Mouse (Mus musculus) liver, adult 2 months (tissue): ENCODE results near the gene Fgfr2. TPM values are rescaled to one million over a fixed set of nuclear protein-coding genes. Genes with fewer than 3 reads are reported as not detected.
A peak's percentile ranks its signal among the peaks of the same experiment; 100 is the strongest.

Experiments used
- DNase-seq: peaks from one replicate; pipeline ENCODE4 v3.0.0-alpha.2; 2011; ENCODE audit warnings: low read depth, low spot score; ENCODE audit errors: extremely low read depth
- H3K27ac ChIP-seq: fragments of 200-500 bp; replicated peaks from 2 replicates; pipeline ENCODE4 v1.5.1; 2012; ENCODE audit warnings: low read depth, mild to moderate bottlenecking, control low read depth, inconsistent platforms, low read length; ENCODE audit not compliant: insufficient read depth
- H3K27me3 ChIP-seq: fragments of 200-500 bp; 2 replicates; pipeline ENCODE4 v1.6.1; 2012; ENCODE audit warnings: mild to moderate bottlenecking, moderate library complexity, low read length, inconsistent platforms; ENCODE audit not compliant: control insufficient read depth, insufficient read depth
- H3K36me3 ChIP-seq: fragments of 200-500 bp; 2 replicates; pipeline ENCODE4 v1.6.1; 2012; ENCODE audit warnings: low read length, inconsistent platforms; ENCODE audit not compliant: control insufficient read depth, insufficient read depth
- H3K4me1 ChIP-seq: fragments of 200-500 bp; 2 replicates; pipeline ENCODE4 v1.6.1; 2011; ENCODE audit warnings: low read length; ENCODE audit not compliant: control insufficient read depth, insufficient read depth
- H3K4me3 ChIP-seq: fragments of 200-500 bp; 2 replicates; pipeline ENCODE4 v1.5.1; 2011; ENCODE audit warnings: low read depth, mild to moderate bottlenecking, control low read depth, low read length, moderate library complexity; ENCODE audit not compliant: insufficient read depth
- H3K79me2 ChIP-seq: fragments of 200-500 bp; 2 replicates; pipeline ENCODE4 v1.6.1; 2012; ENCODE audit warnings: inconsistent platforms, mild to moderate bottlenecking, low read length, moderate library complexity; ENCODE audit not compliant: control insufficient read depth, insufficient read depth
- H3K9ac ChIP-seq: fragments of 200-500 bp; 2 replicates; pipeline ENCODE4 v1.6.1; 2012; ENCODE audit warnings: low read depth, mild to moderate bottlenecking, control low read depth, inconsistent platforms, low read length
- CTCF ChIP-seq: fragments of 200-500 bp; IDR thresholded peaks from 2 replicates; pipeline ENCODE4 v1.5.1; 2011; ENCODE audit warnings: low read depth, low read length, control low read depth
- POLR2A ChIP-seq: fragments of 200-500 bp; IDR thresholded peaks from 2 replicates; pipeline ENCODE4 v1.6.1; 2011; ENCODE audit warnings: low read length, control low read depth; ENCODE audit not compliant: insufficient read depth; ENCODE audit errors: extremely low read depth
- WGBS: fragments of 180-500 bp; shearing (Covaris S2); methylation state at CpG from one replicate; pipeline ENCODE4 v1.1.7; 2018; 5-methylcytosine and 5-hydroxymethylcytosine counted together
- polyA plus RNA-seq: library from polyadenylated mRNA; depleted of rRNA; stranded (reverse); fragments of >200 nt; gene quantifications from 2 replicates; pipeline ENCODE4 v1.2.3, GENCODE M21; 2012
- total RNA-seq: library from RNA; depleted of rRNA; stranded (reverse); fragments of >200 nt; gene quantifications from 2 replicates; pipeline ENCODE4 v1.2.3, GENCODE M21; 2014

Fgfr2 gene
- total and polyA plus RNA-seq, 2 experiments = 16.7 to 35.2 TPM

DNA sequence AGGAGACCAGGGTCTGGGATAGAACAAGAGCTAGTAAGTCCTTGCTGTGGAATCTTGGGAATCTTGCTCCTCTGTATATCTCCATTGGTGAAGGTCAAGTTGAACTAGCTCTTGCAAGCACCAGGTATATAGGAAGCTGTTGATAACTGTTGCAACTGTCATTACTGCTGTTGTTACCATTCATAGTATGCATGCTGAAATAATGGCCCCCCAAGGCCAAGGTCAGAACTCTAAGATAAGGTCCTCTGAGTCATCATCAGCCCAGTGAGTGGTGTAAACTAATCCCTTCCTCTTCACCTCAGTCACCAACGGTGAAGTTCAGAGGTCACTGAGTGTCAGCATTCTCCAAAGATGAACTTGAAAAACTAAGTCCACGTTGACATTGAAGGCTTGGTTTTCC is 710.6 kb downstream of the Fgfr2 start:
- no peaks in the 10 kb centered on the region for H3K4me1 ChIP-seq
- H3K79me2 ChIP-seq = no peaks in the 10 kb centered on the region
- no peak overlapping the region for H3K27ac ChIP-seq
- no peak for DNase-seq
- H3K4me3 ChIP-seq = no peak overlapping the region
- no peak for TF ChIP-seq CTCF
- TF ChIP-seq POLR2A = no peak
- WGBS = 31% methylated on average over 2 of the region's 2 CpGs
- H3K36me3 ChIP-seq = no peaks in the 10 kb centered on the region
- H3K27me3 ChIP-seq = no peaks in the 10 kb centered on the region
- no peak overlapping the region for H3K9ac ChIP-seq

DNA sequence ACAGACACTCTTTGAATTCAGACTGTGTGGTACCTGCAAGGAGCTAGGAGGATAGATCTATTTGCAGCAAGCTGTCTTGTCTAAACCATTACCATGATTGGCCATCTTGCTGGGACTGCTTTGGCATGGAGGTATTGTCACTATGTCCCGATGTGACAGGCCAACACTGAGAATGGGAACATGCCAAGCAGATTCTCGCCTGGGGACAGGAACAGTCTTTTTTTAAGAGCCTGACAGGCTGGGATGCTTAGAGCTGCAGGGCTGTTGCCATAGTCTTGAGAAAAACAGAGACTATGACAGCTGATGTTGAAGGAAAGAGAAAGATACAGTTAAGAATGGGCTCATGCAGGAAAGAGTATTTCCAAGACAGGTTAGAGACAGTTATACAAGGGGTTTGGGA is 711.4 kb downstream of the Fgfr2 start:
- Histone ChIP-seq H3K9ac (no peak overlapping the region), H3K27ac (no peak overlapping the region), H3K79me2 (no peaks in the 10 kb centered on the region), H3K27me3 (no peaks in the 10 kb centered on the region), H3K36me3 (no peaks in the 10 kb centered on the region), H3K4me3 (no peak overlapping the region), H3K4me1 (no peaks in the 10 kb centered on the region)
- 85% methylated on average over 2 of the region's 2 CpGs for WGBS
- TF ChIP-seq POLR2A (no peak), CTCF (no peak)
- DNase-seq = no peak

DNA sequence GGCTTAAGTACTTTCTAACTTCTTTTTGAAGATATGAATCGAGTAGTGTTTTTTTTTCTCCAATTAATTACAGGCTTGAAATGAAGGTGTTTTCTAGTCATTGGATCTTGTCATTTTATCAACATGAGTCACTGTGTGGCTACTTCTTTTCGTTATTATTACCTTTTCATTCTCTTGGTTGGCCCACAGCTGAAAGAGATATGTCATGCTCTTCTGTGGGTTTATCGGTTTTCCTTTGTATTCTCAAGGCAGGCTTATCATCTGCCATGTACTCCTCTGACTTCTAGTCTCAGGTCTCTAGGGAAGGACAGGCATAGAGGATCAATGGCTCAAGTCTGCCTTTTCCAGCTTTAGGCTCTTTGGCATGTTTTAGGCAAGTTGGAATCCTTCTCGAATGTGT is 712.2 kb downstream of the Fgfr2 start:
- no peak overlapping the region for H3K4me3 ChIP-seq
- no peaks in the 10 kb centered on the region for H3K4me1 ChIP-seq
- no peaks in the 10 kb centered on the region for H3K79me2 ChIP-seq
- 79% methylated on average over 4 of the region's 4 CpGs for WGBS
- no peak overlapping the region for H3K9ac ChIP-seq
- H3K27ac ChIP-seq = no peak overlapping the region
- H3K36me3 ChIP-seq = no peaks in the 10 kb centered on the region
- no peak for DNase-seq
- TF ChIP-seq CTCF (no peak), POLR2A (no peak)
- no peaks in the 10 kb centered on the region for H3K27me3 ChIP-seq

GRCm38 (mm10) chr7:132409890-132410289 is 713.3 kb downstream of the Fgfr2 start:
- Histone ChIP-seq H3K9ac (no peak overlapping the region), H3K27me3 (no peaks in the 10 kb centered on the region), H3K36me3 (no peaks in the 10 kb centered on the region), H3K79me2 (no peaks in the 10 kb centered on the region), H3K4me3 (no peak overlapping the region), H3K27ac (no peak overlapping the region), H3K4me1 (no peaks in the 10 kb centered on the region)
- TF ChIP-seq POLR2A = no peak
- 78% methylated on average over 3 of the region's 3 CpGs for WGBS
- no peak for DNase-seq

DNA sequence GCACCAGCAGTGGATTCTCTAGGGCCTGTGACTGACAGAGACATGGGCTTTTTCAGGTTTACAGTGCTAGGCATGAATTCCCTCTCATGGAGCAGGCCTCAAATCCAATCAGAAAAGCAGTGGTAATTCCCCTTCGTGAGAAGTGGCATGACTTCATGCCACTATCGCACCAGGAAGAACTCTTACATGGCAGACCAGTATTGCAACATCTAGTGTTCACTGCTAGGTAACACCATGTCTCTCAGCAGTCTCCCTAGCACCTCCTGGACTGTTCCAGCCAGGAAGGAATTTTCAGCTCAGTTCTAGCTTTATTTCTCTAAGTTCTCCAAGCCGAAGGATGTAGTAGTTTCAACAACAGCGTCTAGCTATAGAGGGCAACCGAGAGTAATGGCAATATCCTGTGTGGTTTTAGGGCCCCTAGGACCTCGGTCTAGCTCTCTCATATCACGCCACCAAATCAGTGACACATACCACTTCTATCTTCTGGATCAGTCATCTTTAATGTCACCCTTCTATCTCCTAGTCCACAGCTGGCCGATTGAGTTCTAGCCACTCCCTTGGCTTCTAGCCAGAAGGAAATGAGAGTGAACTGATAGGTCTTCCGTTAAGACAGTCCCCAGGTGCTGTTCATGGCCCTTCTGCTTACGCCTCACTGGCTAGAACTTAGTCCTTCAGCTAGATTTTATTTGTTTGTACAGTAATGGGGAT is 720.6 kb downstream of the Fgfr2 start:
- no peaks in the 10 kb centered on the region for H3K4me1 ChIP-seq
- H3K9ac ChIP-seq = no peak overlapping the region
- peak; percentile 12 for DNase-seq
- H3K27me3 ChIP-seq = no peaks in the 10 kb centered on the region
- no peaks in the 10 kb centered on the region for H3K36me3 ChIP-seq
- no peak for TF ChIP-seq POLR2A
- WGBS = 75% methylated on average over 10 of the region's 10 CpGs
- H3K27ac ChIP-seq = no peak overlapping the region
- H3K4me3 ChIP-seq = no peak overlapping the region
- H3K79me2 ChIP-seq = no peaks in the 10 kb centered on the region

DNA sequence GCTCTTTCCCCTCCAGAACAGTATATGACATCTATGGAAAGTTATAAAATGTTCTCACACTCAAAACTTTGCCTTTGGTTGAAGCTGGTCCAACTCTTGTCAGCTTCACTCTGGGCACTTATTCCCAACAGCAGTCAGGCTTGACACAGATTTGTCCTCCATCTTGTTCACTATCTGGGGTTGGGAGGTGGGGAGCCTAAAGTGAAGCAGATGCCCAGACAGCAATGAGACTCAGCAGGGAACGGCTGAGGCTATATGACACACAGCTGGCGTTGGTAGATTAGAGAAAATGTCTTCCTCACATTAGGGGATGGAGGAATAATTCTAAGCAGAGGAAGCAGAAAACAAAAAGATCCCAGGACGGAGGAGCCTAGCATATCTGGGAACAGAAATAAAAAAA is 724.7 kb downstream of the Fgfr2 start:
- Histone ChIP-seq H3K4me3 (no peak overlapping the region), H3K27ac (no peak overlapping the region), H3K79me2 (no peaks in the 10 kb centered on the region), H3K9ac (no peak overlapping the region), H3K27me3 (no peaks in the 10 kb centered on the region), H3K4me1 (no peaks in the 10 kb centered on the region), H3K36me3 (no peaks in the 10 kb centered on the region)
- WGBS = 84% methylated on average over 3 of the region's 3 CpGs
- no peak for DNase-seq
- TF ChIP-seq CTCF = no peak
- no peak for TF ChIP-seq POLR2A
